Mouse (Mus musculus) CH12F3 (cell line): ENCODE measurements around the gene Gm27021.

Experiments
- in situ Hi-C: fragments of 300-500 bp; cut with MboI; formaldehyde crosslinking; loops from 2 replicates; pipeline ENCODE4 v1.14.3; 2020; ENCODE audit warnings: low sequenced_read_pairs

Gm27021 gene

DNA sequence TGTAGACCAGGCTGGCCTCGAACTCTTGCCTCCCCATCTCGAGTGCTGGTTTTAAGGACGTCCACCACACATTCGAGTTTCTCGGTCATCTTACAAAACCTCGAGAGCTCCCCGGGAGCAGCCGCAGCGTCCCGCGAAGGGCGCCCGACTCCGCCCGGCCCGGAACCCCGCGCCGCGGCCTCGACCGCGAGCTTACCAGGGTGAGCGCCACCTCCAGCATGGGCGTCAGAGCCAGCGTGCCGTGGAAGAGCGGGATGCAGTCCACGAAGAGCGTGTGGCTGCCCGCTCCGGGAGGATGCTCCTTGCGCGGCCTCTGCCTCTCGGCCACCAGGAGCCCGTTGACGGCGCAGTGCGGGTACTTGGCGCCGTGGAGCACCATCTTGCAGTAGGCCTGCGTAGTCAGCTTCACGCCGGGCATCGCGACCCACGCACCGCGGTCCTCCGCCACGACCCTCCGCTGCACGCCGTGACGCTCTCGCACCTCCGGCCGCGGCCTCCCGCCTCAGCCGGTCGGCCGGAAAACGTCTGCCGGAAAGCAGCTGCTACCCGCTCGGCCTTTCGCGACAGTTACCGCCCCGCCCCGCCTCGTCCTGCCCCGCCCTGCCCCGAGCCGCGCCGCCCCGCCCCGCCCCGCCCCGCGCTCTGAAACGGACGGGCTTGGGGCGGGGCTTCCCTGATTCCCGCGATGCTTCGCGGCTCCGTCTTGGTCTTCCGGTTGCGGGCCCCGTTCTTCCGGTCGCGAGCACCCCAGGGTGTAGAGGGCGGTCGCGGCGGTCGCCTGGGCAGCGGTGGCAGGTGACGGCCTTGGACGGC, at the start of gene Gm27021, which contains the start of gene Cox4i1:
Gene Gm27021, minus strand, starts transcription at position 519 of the 813 bp plus-strand sequence.
Gene Cox4i1, plus strand, starts transcription at position 662 of the 813 bp plus-strand sequence.
- in situ Hi-C loops: no loop called here

DNA sequence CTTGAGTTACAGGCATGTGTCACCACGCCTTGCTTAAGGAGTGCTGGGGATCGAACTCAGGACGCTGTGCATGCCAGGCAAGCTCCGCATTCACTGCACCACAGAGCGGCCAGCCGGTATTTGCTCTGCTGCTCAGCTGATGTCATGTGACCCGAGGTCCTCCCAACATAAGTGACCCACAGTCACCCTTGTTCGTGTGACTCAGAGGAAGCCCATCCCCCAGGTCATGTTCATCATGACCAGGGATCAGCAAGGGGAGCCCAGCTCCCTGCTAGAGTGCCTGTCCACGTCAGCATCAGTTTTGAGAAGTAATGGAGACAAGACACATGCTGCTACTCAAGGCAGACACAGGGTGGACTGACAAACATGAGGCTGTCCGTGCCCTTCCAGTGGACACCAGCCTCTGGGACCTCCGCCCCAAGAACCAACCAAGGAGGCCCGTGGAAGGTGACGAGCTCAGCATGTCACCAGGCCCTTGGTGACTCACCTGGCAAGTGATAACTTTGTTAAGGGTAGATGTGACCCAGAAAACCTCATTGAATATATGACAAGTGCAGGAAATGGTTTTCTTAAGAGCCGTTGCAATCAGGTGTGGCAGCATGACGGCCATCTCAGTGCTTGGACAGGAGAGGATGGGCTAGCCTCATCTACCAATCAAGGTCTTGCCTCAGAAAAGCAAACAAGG, 48.3 kb upstream of the Gm27021 start:
- in situ Hi-C loops: no loop called here

DNA sequence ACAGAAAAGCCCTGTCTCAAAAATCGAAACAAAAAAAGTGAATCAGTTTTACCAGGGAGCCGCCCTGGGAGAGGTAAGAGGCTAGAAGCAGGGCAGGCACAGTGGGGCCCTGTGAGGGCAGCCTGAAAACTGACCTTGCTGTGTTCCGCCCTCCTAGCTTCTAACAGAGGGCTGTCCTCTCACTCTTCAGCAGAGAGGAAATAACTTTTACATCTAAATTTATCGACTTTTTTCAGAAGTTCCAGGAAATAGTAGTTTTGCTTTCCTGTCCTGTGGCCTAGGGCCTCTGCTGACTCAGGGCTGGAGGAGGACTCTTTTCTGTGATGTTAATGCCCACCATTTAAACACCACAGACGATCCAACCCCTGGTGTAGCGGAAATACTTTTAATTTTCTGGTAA, 47.3 kb upstream of the Gm27021 start:
- in situ Hi-C loops: no loop called here

DNA sequence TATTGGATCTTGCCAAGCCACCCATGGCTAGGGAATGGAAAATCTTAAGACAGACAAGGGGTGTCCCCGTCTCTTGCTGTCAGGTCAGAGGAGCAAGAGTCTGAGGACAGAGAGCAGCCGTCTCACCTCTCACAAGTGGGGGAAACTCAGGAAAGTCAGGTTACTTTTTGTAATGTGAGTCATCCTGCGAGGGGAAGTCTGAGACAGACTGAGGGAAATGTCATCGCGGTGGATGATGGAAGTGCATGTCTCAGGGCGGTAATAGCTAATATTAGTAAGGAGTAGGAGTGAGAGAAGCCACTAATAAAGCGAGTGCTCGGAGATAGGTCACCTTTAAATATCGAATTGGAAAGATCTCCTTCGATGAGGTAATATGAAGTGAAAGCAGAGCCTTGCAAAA, 41.3 kb upstream of the Gm27021 start:
- in situ Hi-C loops: no loop called here

DNA sequence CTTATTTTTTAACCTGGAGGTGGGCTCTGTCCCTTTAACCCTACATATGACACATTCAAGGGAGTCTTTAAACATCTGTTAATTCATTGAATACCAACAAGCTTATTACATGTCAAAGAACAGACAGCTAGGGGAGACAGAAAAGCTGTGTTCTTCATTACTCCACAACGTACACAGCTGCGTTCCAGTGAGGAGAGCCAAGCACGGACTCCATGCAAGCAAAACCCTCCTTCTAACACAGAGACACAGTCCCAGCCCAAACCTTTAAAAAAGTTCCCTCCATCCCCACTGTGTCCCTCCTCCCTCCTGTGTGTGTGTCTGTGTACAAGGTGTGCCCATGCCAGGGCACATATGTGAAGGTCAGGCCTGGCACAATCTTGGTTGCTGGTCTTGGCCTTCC, 38.3 kb upstream of the Gm27021 start:
- in situ Hi-C loops: no loop called here

DNA sequence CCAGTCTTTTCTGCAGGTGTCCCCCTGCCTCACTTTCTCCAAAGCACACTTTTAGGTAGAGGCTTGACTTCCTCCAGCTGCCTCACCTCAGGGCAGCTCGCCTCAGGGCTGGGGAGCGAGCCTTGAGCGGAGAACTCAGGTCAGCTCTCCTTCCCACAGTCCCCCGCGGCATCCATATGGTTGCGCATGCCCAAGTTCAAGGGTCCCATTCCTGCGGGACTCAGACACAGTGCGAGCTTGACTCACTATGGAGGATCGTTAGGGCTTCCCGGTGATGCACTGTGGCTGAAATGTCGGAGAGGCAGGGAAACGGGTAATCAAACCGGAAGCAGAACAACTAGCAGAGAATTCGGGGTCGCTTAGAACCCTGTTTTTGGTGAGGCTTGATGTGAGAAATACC, 37.3 kb upstream of the Gm27021 start:
- in situ Hi-C loops: no loop called here

DNA sequence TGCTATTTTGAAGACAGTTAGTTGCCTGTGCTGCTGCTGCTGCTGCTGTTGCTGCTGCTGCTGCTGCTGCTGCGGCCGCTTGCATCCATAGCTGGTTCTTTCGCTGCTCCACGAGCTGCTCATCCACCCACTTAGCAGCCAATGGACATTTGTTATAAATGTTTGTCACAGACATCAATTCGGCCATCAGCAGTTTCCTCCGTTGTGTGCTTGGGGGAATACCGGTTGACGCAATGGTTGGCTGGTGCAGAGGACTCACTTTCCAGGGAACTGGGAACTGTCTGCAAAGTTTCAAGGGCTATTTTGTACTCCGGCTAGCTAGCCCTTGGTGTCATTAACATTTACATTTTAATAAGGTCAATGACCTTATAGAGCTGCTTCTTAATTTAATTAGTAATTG, 36.3 kb upstream of the Gm27021 start:
- in situ Hi-C loops: no loop called here

DNA sequence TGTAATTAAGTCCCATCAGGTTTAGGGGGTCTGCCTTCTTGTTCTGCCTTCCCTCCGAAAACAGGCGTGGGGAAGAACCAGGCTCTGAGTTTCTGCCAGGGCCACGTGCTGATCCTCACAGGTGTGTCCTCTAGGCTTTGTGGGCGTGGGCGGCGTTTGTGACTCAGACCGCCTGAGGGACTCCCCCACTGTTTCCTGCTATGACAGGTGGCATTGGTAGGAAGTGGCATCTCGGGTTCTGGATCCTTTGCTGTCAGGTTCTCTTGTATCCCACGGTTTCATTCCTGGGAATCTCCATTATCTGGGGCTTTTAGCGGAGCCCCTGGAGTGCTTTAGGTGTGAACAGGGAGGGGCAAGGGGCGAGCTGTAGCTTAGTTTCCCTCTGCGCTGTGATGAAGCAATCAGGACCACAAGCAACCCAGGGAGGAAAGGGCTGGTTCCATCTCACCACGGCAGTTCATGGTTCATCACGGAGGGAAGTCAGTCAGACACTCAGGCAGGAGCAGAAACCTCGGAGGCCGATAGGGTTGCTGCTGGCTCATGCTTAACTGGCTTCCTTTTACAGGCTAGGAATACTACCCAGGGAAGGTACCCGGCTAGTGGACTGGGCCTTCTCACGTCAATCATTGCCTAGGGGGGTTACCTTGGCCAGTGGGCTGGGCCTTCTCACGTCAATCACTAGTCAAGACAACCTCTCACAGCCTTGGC, 34.0 kb upstream of the Gm27021 start:
- in situ Hi-C loops: no loop called here

DNA sequence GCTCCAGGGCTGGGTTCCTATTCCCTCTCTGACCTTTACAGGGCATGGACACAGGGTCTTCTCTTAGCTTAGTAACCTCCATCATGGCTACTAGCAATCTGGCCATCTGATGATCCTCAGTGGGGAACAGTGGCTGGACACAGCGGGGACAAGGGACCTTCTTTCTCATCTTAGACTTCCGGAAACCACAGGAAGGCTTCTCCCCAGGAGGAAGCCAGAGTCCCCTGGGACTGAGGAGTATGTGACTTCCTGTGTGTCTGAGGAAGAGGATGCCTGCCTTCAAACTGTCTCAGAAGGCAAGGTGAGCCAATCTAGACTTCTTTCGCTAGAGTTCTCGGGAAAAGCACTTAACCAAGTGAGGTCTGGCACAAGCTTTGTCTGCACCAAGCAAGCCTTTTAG, 32.2 kb upstream of the Gm27021 start:
- in situ Hi-C loops: no loop called here

DNA sequence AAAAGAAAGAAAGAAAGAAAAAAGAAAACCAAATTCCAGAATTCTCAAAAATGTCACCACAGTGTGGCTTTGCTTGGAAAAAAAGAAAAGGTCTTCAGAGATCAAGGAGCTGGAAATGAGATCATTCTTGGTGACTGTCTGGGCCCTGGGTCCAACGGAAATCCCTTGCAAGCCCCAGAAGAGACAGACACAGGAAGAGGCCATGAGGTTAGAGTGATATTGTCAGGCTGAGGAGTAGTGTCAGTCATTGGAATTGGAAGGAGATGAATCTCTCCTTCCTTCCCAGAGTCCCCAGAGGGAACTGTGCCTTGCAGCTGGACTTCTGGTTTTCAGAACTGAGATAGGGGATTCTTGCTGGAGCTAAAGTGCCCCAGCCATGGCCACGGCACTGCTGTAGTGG, 31.7 kb upstream of the Gm27021 start:
- in situ Hi-C loops: no loop called here

DNA sequence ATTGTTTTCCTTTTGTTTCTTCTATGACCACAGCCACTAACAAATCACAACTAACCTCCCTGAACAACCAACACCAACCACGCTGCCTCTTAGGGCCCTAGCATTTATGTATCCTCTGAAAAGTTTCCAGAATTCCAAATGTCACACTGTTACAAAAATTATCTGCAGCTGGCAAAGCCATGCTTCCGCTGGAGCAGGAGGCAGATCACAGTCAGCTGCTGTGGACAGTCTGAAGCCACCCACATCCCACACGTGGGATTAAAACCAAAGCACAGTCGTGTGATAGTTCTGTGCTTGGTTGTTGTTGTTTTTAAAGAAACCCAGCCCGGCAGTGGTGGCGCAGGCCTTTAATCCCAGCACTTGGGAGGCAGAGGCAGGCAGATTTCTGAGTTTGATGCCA, 31.2 kb upstream of the Gm27021 start:
- in situ Hi-C loops: no loop called here

DNA sequence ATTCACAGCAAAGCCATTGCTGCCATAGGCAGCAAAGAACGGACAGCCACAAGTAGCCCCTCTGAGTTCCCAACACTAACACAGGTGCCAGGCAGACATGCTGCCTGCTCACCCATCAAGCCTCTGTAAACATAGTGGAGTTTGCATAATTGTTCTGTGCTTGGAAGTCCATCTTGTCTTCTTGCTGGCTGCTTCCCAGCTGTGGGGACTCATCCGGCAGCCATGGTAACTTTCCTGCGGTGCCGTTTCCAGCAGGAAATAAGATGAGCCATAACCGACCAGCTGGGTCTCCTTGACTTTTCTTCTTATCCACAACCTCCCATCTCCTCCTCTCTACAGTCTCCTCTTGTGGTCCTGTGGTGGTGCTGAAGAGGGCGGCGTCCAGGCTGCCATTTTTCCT, 30.5 kb upstream of the Gm27021 start:
- in situ Hi-C loops: no loop called here

DNA sequence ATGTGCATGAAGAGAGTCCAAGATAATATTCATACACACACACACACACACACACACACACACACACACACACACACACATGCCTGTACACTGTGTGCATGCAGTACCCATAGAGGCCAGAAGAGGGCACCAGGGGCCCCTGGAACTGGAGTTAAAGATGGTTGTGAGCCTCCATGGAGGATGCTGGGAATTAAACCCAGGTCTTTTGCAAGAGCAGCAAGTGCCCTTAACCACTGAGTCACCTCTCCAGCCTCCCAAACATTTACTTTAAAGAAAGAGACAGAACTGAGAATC, 30.0 kb upstream of the Gm27021 start:
- in situ Hi-C loops: no loop called here

DNA sequence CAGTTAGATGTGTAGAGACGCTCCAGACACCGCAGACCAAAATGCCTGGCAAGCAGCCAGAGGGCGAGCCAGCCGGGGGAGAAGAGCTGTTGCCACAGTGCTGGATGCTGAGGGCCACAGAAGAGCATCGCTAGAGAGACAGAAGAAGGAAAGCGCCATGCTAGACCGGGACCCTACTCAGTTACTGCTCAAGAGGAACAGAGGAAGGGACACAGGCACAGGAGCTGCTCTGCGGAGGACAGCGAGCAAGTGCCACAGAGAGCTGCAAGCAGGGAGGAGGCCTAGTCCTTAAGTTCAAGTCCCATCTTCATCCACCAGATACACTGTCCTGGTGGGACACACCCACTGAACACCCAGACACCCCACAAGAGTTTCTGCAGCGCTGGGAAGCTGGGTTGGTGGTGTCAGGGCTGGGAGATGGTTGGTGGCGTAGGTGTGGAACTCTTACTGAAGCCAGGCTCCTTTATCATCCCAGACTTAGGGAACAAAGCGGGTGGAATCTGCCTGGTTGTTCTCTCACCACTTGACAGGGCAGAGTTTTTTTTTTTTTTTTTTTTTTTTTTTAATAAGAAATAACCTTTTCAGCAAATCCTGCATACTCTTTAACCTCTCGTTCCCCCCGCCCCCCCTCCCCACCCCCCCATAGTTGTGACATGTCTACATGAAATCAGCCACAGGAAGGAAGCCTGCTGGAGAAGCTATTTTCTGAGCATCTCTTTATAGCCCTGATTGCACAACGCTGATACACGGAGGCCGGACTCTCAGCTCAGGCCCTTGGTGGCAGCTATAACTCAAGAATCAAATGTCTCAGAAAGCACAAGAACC, 29.5 kb upstream of the Gm27021 start:
- in situ Hi-C loops: no loop called here

DNA sequence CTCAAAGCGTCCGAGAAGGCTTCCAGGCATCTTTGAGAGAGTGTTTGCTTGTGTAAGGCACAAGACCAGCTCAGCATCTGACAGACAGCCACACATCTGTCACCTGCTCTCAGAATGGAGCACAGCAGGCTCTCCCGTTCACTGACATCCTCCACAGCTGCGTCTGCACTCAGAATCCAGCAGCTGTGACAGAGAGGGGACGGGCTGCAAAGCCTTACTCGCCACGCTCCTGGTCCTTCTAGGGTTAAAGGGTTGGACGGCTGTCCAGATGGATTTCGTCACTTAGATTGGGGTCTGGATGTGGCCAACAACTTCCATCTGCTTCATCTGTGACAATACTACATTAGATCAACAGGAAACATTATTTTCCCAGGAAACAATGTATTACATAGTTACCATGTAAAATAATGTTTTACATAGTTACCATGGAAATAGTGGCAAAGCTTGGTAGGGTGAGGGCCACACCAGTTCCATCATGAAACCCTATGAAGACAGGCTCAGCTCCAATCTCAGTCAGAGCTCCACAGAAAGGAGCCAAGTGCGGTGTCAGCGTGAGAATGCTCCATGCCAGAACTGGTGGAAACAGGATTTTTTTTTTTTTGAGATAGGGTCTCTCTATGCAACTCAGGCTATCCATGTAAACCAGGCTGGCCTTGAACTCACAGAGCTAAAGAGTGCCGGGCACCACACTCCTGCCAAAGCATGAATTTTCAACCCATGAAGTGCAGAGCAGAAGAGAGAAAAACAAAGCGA, 28.7 kb upstream of the Gm27021 start:
- in situ Hi-C loops: no loop called here

DNA sequence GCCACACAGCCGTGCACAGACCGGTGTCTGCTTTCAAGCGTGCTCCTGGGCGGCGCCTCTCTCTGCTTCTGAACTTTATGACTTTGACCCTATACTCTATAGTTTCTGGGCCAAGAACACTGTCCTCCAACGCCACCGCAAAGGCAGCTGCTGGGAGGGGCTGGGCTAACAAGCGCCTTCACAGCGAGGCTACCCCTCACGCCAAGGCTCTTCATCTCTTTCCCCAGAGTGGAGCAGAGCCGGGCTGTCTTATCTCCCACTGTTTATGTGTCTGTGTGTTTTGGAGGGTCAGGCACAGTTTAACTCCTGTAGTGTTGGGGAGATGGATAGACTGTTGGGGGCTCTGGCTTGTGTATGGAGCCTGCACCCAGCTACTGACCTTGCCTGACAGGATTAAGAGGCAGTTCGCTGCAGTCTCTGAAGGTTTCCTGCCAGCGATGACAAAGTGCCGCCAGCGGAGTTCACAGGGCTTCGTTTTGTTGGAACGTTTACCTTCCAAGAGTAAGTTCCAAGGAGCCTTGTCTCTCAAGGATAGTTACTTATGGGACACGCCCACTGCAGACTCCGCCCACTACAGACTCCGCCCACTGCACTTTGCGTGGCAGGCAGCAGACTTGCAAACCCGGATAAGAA, 26.1 kb upstream of the Gm27021 start:
- in situ Hi-C loops: no loop called here

DNA sequence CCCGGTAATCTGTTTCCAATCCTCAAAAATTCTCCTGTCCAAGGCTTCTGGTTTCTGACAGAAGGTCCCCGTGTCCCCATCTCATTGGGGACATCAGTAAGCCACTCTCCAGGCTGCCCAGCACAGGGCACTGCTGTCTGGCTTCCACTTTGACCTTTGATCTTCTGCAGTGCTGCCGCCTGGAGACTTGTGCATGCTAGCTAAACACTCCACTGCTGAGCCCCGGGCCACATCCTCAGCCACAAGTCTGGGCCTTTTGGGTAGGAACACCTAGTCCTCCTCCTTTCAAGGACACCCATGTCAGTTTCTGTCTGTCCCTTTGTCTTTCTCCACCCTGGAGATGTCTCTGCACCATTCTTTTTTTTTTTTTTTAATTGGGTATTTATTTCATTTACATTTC, 25.1 kb upstream of the Gm27021 start:
- in situ Hi-C loops: no loop called here

DNA sequence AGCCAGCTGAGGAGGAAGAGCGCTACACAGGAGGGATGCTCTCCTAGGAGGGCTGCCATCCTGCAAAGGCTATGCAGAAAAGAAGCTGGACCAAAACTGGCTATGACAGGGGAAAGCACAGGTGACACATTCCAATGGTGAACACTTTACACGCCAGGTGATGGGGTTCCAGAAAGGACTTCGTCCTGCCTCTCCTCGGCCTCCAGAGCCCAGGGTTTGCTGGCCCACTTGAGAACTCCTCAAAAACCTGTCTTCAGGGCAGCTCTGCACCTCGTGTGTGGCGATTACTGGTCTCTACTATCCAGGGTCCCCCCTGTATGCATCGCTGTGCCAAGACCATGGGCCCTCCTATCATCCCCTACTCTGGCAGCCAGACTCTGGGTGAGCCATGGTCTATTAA, 20.6 kb upstream of the Gm27021 start:
- in situ Hi-C loops: no loop called here

DNA sequence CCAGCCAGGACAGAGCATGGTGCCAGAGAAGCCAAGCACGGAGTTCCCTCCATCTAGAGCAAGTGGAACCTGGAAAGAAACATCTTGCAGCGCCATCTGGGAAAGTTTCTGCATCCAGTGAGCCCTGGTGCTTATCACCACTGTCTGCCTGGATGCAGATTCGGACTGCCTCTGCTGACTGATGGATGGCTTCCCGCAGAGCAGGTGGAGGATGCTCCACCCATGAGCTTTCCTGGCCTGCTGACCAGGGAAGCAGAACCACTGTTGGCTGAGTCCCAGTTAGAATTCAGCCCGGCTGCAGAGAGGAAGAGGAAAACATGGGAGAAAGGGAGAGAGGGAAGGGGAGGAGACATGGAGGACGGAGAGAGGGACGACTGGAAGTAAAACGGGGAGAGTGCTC, 19.9 kb upstream of the Gm27021 start:
- in situ Hi-C loops: no loop called here

DNA sequence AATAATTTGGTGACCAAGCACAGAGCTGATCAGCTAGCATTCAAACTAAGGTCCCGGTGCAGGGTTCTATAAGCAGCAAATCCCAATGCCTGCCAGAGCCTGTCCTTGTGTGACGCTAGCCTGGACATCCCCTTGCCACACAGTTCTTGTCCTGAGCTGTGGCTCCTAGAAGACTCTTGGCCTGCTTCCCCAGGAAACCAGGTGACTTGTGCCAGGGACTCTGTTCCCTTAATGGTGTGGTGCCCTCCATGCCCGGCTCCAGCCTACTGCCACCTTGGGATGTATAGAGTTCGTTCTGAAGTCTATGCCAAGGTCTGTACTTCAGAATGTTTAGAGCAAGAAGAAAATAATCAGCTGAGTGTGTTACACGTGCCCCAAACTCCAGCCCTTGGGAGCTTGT, 18.7 kb upstream of the Gm27021 start:
- in situ Hi-C loops: no loop called here
